Mouse (Mus musculus) small intestine, adult 2 months (tissue): ENCODE data around the gene Nudt4.

ENCODE experiments used
- CTCF ChIP-seq: fragments of 200-500 bp; IDR thresholded peaks from 2 replicates; pipeline ENCODE4 v1.5.1; 2012; ENCODE audit warnings: low read depth, mild to moderate bottlenecking, control low read depth, inconsistent platforms, low read length, moderate library complexity, mixed read lengths; ENCODE audit not compliant: insufficient replicate concordance, insufficient read length; ENCODE audit errors: extremely low read depth
- POLR2A ChIP-seq: fragments of 200-500 bp; IDR thresholded peaks from 2 replicates; pipeline ENCODE4 v1.6.1; 2012; ENCODE audit warnings: low read depth, mild to moderate bottlenecking, control low read depth, inconsistent platforms, low read length, moderate library complexity

DNA sequence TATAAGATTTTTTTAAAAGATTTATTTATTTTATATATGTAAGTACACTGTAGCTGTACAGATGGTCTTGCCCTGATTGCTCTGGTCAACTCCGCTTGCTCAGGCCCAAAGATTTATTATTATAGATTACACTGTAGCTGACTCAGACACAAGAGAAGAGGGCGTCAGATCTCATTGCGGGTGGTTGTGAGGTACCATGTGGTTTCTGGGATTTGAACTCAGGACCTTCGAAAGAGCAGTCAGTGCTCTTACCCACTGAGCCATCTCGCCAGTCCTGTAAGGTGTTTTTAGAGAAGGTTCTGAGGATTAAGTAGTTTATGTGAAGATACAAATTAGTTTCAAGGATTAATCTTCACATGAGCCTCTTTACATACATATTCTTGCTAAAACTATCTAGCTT lies 38.1 kb downstream of the Nudt4 start:
- TF ChIP-seq POLR2A (no peak), CTCF (no peak)
